Mouse (Mus musculus) cerebellum, adult 11 months (tissue): Measurements from ENCODE around the gene Ltbp4.

Experiments used
- DNase-seq: peaks from one replicate; pipeline ENCODE4 v3.0.0; 2022

Gene Ltbp4

GRCm38 (mm10) chr7:27255721-27256120, 81.8 kb downstream of the Ltbp4 start:
- no peak for DNase-seq
